Mouse (Mus musculus) kidney, postnatal 4 days (tissue): ENCODE data around the gene G6pc.
"Not testable (repeated sequence)": the region's sequence is repeated elsewhere in the genome, so short reads cannot be mapped to it uniquely, and the experiment has no call there.

ENCODE experiments used
- DNase-seq, 2 experiments: peaks; one replicate each; pipeline ENCODE4 v3.0.0; 2021; ENCODE audit warnings: mixed read lengths in 2 of 2

Gene G6pc

GRCm38 (mm10) chr11:101357505-101358182 lies 9.7 kb upstream of the G6pc start:
- no peak for DNase-seq

- DNase-seq, result no peak
Measured at GRCm38 (mm10) chr11:101359776-101360175, 7.6 kb upstream of the G6pc start.

DNA sequence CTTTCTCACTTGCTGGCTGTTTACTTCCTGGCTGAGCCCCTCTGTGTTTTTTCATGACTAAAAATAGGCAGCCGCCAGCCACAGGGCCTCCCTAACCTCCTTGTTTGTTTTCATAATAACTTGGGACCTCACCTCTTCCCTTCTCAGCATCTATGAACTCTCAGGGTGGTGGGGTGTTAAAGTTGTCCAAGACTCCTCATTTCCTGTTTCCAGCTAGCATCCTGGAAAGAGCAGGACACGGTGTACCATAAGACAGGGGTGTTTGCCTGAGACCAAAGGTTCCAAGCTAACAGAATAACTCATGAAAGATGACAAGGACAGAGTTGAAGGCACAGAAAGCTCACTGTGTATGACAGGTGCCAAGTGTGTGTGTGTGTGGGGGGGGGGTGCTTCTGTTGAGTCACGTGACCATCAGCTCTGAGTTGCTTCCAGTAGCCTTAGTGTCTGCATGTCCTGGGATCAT lies 6.7 kb upstream of the G6pc start:
- DNase-seq, result no peak

DNA sequence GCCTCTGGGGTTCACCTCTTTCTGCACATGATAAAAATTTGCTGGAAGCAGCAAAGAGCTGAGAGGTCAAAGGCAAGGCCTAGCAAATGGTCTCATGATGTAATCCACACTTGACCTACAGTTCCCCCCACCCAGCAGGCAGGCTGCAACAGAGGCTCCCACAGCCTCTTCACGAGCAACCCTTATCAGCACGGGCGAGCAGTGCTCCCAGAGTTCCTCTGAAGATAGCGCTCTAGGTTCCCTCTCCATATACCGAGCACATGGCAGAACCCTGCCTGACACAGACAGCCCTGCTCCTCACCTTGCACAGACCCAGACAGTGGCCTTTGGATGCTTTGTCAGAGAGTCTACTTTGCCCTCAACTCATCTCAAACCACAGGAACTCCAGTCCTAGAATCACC lies 2.8 kb upstream of the G6pc start:
- peak in 1 of 2 experiments; percentile 42 for DNase-seq

- no peak for DNase-seq
Measured at GRCm38 (mm10) chr11:101370141-101370540, 2.8 kb downstream of the G6pc start.

DNA sequence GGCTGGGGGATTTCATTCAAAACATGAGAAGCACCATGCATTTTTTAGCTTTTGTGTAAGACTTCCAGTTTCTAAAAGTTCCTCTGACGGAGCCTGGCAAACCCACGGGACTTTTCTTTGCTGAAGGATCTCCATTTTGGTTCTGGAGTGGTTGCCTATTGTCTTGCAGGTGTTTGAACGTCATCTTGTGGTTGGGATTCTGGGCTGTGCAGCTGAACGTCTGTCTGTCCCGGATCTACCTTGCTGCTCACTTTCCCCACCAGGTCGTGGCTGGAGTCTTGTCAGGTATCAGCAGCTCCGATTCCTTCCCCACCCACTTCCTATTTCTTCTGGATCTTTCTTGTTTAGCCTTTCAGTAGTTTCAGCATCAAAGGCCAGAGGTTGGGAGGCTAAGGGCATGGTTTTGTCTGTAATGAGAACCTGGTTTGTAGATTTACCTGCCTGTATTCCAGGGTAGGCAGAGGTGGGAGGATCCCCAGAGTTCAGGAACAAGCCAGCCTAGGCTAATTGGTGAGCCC lies 7.1 kb downstream of the G6pc start:
- no peak for DNase-seq

GRCm38 (mm10) chr11:101378196-101378595 lies 10.8 kb downstream of the G6pc start:
- DNase-seq, result not testable (repeated sequence)

DNA sequence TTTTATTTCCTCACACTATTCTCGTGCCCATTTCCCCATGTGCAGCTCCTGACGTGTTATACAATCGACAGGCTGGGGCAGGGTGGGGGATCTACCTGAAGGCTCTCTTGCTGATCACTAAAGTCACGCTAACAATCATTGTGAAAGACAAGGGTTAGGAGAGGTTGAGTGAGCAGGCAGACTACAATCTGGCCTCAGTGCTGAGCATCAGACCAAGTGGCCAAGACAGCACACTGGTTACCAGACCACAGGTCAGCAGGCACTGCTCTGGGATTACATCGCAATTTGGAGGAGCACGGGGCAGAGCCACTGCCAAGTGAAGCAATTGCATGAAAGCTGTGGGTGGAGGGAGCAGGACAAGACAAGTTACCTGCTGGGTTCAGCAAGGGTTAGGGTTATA lies 11.6 kb downstream of the G6pc start:
- peak in 1 of 2 experiments; percentile 35 for DNase-seq

- peak in 1 of 2 experiments; percentile 30 for DNase-seq
Measured at GRCm38 (mm10) chr11:101381817-101382216, 14.5 kb downstream of the G6pc start.

GRCm38 (mm10) chr11:101395110-101395509 lies 27.7 kb downstream of the G6pc start:
- DNase-seq, result peak; percentile 88 to 91

- no peak for DNase-seq
Measured at GRCm38 (mm10) chr11:101415306-101415705, 47.9 kb downstream of the G6pc start.

DNA sequence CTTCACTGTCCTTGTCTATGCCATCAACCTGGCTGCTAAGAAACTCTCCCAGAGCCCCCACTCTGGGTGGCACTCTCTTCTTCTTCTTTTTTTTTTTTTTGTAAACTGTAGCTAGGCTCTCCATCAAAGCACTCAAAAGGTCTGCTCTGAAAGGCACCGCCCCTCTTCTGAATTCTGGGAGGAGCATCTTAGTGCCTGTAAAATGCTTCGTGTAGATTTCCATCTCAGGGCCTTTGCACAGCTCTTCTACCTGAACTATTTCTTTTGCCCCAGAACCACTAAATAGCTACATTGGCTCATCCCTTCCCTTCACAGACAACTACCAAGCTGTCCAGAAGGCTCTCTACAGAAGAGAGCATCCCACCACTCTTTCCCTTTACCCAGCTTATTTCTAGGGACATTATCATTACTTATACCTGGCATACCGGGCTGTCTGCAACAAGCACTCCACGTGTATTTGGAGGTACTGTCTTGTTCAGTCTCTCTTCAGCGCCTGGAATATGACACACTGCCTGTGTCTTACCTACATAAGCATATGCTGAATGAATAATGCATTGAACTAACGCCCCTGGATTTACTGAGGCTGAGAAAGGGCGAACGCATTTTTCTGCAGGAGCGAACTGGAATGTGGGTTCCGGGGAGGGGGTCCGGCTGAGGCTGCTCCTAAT lies 49.2 kb downstream of the G6pc start:
- no peak for DNase-seq

GRCm38 (mm10) chr11:101417101-101417855 lies 49.9 kb downstream of the G6pc start, which contains the start of gene Aarsd1:
Gene Aarsd1, minus strand, starts transcription at chr11:101417615.
- peak; percentile 93 to 94 for DNase-seq

GRCm38 (mm10) chr11:101418991-101419390 lies 51.6 kb downstream of the G6pc start:
- no peak for DNase-seq

- DNase-seq, result peak; percentile 37 to 60
Measured at GRCm38 (mm10) chr11:101419610-101420009, 52.2 kb downstream of the G6pc start.

DNA sequence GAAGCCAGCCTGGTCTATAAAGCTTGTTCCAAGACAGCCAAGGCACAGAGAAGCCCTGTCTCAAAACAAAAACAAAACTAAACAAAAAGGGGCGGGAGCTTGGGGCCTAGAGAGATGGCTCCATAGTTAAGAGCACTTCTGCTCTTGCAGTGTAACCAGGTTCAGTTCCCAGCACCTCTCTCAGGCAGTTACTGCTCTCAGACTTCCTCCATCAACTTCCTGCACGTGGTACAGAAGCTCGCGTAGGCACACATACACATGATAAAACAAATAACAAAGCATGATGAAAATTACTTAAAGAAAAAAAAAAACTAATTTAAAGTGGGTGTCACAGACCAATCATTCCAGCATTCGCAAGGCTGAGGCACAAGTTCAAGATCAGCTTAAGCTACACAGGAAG lies 52.8 kb downstream of the G6pc start:
- DNase-seq, result no peak

- DNase-seq, result peak; percentile 34 to 60
Measured at GRCm38 (mm10) chr11:101424105-101424851, 56.9 kb downstream of the G6pc start, which contains the start of gene Gm27029. Gene Gm27029, minus strand, starts transcription at chr11:101424796.

- peak; percentile 100 for DNase-seq
Measured at GRCm38 (mm10) chr11:101424925-101425813, 57.8 kb downstream of the G6pc start, which contains the start of the genes Rundc1 and Ptges3l. Gene Rundc1, plus strand, starts transcription at chr11:101425085. Gene Ptges3l, minus strand, starts transcription at chr11:101425333.

- no peak for DNase-seq
Measured at GRCm38 (mm10) chr11:101426165-101426564, 58.8 kb downstream of the G6pc start.
